ENCODE assay signal across 9 mouse cellular contexts in the genomic region with DNA sequence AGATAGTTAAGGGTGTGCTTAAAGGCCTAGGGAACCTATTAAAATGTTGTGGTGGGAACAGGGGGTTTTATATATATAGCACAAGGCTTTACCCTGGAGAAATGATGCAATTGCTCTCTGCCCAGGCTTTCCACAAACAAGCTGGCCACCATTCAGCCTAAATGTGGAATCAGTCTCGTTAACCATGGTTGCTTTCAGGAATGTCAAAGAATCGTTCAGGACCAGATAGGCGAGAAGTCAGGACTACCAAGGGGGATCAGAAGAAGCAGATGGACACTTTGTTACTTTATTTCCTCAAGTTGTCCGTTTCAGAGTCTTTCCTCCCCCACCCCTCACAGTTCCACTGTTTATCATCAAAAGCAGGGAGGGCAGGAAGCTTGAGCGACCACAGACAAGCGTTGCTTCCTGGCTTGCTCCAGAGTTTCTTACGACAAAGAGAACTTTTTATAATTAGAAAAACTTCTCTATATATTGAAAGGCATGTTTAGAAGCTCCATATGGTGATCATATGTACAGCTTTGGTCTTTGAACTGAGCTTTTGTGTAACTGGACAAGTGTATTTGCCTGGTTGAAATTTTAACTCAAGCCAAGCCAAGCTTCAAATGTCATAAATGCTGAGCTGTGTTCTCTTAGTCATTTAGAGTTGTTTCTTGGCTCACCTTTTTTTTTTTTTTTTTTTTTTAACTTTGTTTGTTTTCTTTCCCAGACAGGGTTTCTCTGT. TPM values are rescaled to one million over a fixed set of nuclear protein-coding genes. Genes with fewer than 3 reads are reported as not detected.
DNase-seq lines count a peak whose midpoint lies in the region; ATAC-seq lines count a peak whose summit lies in the region.
"Had no signal": no experiment of that assay in that cellular context is flagged by ENCODE, and none has a peak within 500 bp of the region (broad histone marks: within the 10 kb centered on the region; RNA-seq: fewer than 3 reads in every experiment).

No protein-coding gene starts in this region.

- no peak for ATAC-seq in heart, embryonic 12.5 days (ENCODE audit: insufficient number of reproducible peaks, low FRiP score)
- ATAC-seq in intestine, embryonic 16.5 days: no peak

- no peaks in the 10 kb centered on the region for H3K9me3 ChIP-seq in heart, embryonic 12.5 days (replicated peaks)
- H3K9me3 ChIP-seq in intestine, embryonic 16.5 days (ENCODE audit: control insufficient read depth, low read length): no peaks in the 10 kb centered on the region

- H3K4me2 ChIP-seq in heart, embryonic 12.5 days: peak overlapping the region; percentile 51
- H3K4me2 ChIP-seq in intestine, embryonic 16.5 days (ENCODE audit: low read depth, low read length): 0 out of 2 replicates have a peak overlapping the region, but pooled peaks have one; percentile 25

- no peaks in the 10 kb centered on the region for H3K27me3 ChIP-seq in heart, embryonic 12.5 days (replicated peaks)
- no peaks in the 10 kb centered on the region for H3K27me3 ChIP-seq in intestine, embryonic 16.5 days (replicated peaks; ENCODE audit: control insufficient read depth, insufficient read depth, low read length)

- intact Hi-C loops in heart, postnatal 10 days (cut with DNase I): no loop called here

- no peak for DNase-seq in heart, postnatal 10 days
- DNase-seq in lung, postnatal 10 days: peak; percentile 25
- DNase-seq in lung, adult 18-20 months: no peak
- DNase-seq in thymus, postnatal 0 days (ENCODE audit: low spot score): peak; percentile 57
- DNase-seq in embryo, embryonic 10 days (ENCODE audit: low spot score): no peak
- DNase-seq in right cerebral cortex, postnatal 36 days (ENCODE audit: low spot score in 2 of 2): no peak

- peaks cover 40% of the 10 kb centered on the region for H3K36me3 ChIP-seq in heart, embryonic 12.5 days
- H3K36me3 ChIP-seq in intestine, embryonic 16.5 days (ENCODE audit: control insufficient read depth, insufficient read depth, low read length): peaks cover 6% of the 10 kb centered on the region; the same call in 1 of the 2 replicates

- 46% methylated on average over 7 of the region's 7 CpGs for WGBS in heart, embryonic 12.5 days
- 50% methylated on average over 7 of the region's 7 CpGs for WGBS in intestine, embryonic 16.5 days

- H3K4me3 ChIP-seq in heart, embryonic 12.5 days: no peak overlapping the region
- no peak overlapping the region for H3K4me3 ChIP-seq in intestine, embryonic 16.5 days (ENCODE audit: low read length)

- no peak overlapping the region for H3K9ac ChIP-seq in heart, embryonic 12.5 days
- no peak overlapping the region for H3K9ac ChIP-seq in intestine, embryonic 16.5 days (ENCODE audit: low read depth, low read length)

- H3K4me1 ChIP-seq in heart, embryonic 12.5 days (replicated peaks): peaks cover 22% of the 10 kb centered on the region
- H3K4me1 ChIP-seq in intestine, embryonic 16.5 days (ENCODE audit: control insufficient read depth, insufficient read depth, low read length): peaks cover 9% of the 10 kb centered on the region

- H3K27ac ChIP-seq in heart, embryonic 12.5 days (ENCODE audit: poor library complexity, severe bottlenecking): peak overlapping the region; percentile 71; the same call in 1 of the 2 replicates
- no peak overlapping the region for H3K27ac ChIP-seq in intestine, embryonic 16.5 days (ENCODE audit: low read length)

RNA-seq across cellular contexts. Expression of a gene that starts 5.0 kb away (rescaled TPM):
- 35.6 and 35.9 TPM in 2 replicates for polyA plus RNA-seq in heart, embryonic 12.5 days (2016; fragmentation: Nextera tagmentation; extraction: Ambion mirVana)
- total RNA-seq in heart, postnatal 10 days (2021): 10 to 100 TPM; 65.7 to 68.1 TPM
- polyA plus RNA-seq in intestine, embryonic 16.5 days (2015; fragmentation: Nextera tagmentation; extraction: Ambion mirVana): 25.6 and 28.2 TPM in 2 replicates
- polyA plus RNA-seq in thymus, postnatal 0 days (2015; fragmentation: Nextera tagmentation; extraction: Ambion mirVana): 99.4 and 118 TPM in 2 replicates

RNA-seq across cellular contexts. Expression of a gene that starts 20.5 kb away (rescaled TPM):
- not detected in 2 replicates for polyA plus RNA-seq in heart, embryonic 12.5 days (2016; fragmentation: Nextera tagmentation; extraction: Ambion mirVana)
- under 1 TPM in 1 of 2 experiments, not detected in 1; 0.60 TPM for total RNA-seq in heart, postnatal 10 days (2021)
- polyA plus RNA-seq in intestine, embryonic 16.5 days (2015; fragmentation: Nextera tagmentation; extraction: Ambion mirVana): 1.8 and 2.4 TPM in 2 replicates
- 0.14 and 0.35 TPM in 2 replicates for polyA plus RNA-seq in thymus, postnatal 0 days (2015; fragmentation: Nextera tagmentation; extraction: Ambion mirVana)
- polyA plus RNA-seq: neural tube, embryonic 11.5 days had no signal

Comparison
In these comparisons a context has a peak if more than half of its experiments do, and no peak if none do; other contexts are left out.
1. DNase-seq: peak in lung, postnatal 10 days (single experiment) and thymus, postnatal 0 days (single experiment); none in heart, postnatal 10 days (0 of 2), lung, adult 18-20 months (0 of 2), embryo, embryonic 10 days (single experiment) and right cerebral cortex, postnatal 36 days (0 of 2).